Mouse (Mus musculus) cerebellum, postnatal 25 days (tissue): ENCODE measurements at regions not wholly inside any gene's neighbourhood (a gene's known extent, or its start where the extent isn't known, plus 50 kb on each side); places are given as distances from the start of the nearest gene placed in this dataset.

Experiments used
- DNase-seq, 2 experiments: peaks; one replicate each; pipeline ENCODE4 v3.0.0; 2021; ENCODE audit warnings: mixed read lengths in 2 of 2

- no peak for DNase-seq
Observed at GRCm38 (mm10) chr15:36945309-36945708, 62.3 kb downstream of the Zfp706 start.

- no peak for DNase-seq
Observed at GRCm38 (mm10) chr15:36944556-36945171, 62.9 kb downstream of the Zfp706 start.

- peak; percentile 63 for DNase-seq
Observed at GRCm38 (mm10) chr15:36943492-36944112, 64.0 kb downstream of the Zfp706 start.

- peak; percentile 71 to 78 for DNase-seq
Observed at GRCm38 (mm10) chr15:36942261-36942660, 65.3 kb downstream of the Zfp706 start.

- no peak for DNase-seq
Observed at GRCm38 (mm10) chr15:36941741-36942140, 65.8 kb downstream of the Zfp706 start.

GRCm38 (mm10) chr15:36939608-36940007 is 68.0 kb downstream of the Zfp706 start:
- no peak for DNase-seq

GRCm38 (mm10) chr15:36939153-36939552 is 68.4 kb downstream of the Zfp706 start:
- no peak for DNase-seq

GRCm38 (mm10) chr15:36938511-36939150 is 68.9 kb downstream of the Zfp706 start:
- DNase-seq = peak; percentile 99

- peak; percentile 39 to 52 for DNase-seq
Observed at GRCm38 (mm10) chr15:36937757-36938498, 69.6 kb downstream of the Zfp706 start.

GRCm38 (mm10) chr15:36937067-36937657 is 70.4 kb downstream of the Zfp706 start:
- DNase-seq = no peak

GRCm38 (mm10) chr15:36934801-36935200 is 72.8 kb downstream of the Zfp706 start:
- DNase-seq = no peak

GRCm38 (mm10) chr15:36933581-36933991 is 74.0 kb downstream of the Zfp706 start:
- DNase-seq = no peak

- no peak for DNase-seq
Observed at GRCm38 (mm10) chr15:36931460-36931859, 76.1 kb downstream of the Zfp706 start.

GRCm38 (mm10) chr15:36930433-36930832 is 77.1 kb downstream of the Zfp706 start:
- no peak for DNase-seq

GRCm38 (mm10) chr15:36929786-36930185 is 77.8 kb downstream of the Zfp706 start:
- DNase-seq = no peak

- no peak for DNase-seq
Observed at GRCm38 (mm10) chr15:36929088-36929487, 78.5 kb downstream of the Zfp706 start.

GRCm38 (mm10) chr15:36928678-36929077 is 78.9 kb downstream of the Zfp706 start:
- DNase-seq = no peak

GRCm38 (mm10) chr15:36927436-36927835 is 80.1 kb downstream of the Zfp706 start:
- DNase-seq = no peak

- DNase-seq = peak; percentile 81 to 90
Observed at GRCm38 (mm10) chr15:36924171-36924570, 83.4 kb downstream of the Zfp706 start.

GRCm38 (mm10) chr15:36921384-36921783 is 86.2 kb downstream of the Zfp706 start:
- no peak for DNase-seq

- no peak for DNase-seq
Observed at GRCm38 (mm10) chr15:36920886-36921285, 86.7 kb downstream of the Zfp706 start.

GRCm38 (mm10) chr15:36919704-36920103 is 87.9 kb downstream of the Zfp706 start:
- peak in 1 of 2 experiments; percentile 57 for DNase-seq

- no peak for DNase-seq
Observed at GRCm38 (mm10) chr15:36919209-36919608, 88.4 kb downstream of the Zfp706 start.
